Mouse (Mus musculus) testis, adult 2 months (tissue): Measurements from ENCODE around the gene Syngr2. TPM values are rescaled to one million over a fixed set of nuclear protein-coding genes. Genes with fewer than 3 reads are reported as not detected.

Experiments used
- H3K27ac ChIP-seq: fragments of 200-500 bp; 2 replicates; pipeline ENCODE4 v1.5.1; 2012; ENCODE audit warnings: low read depth, low read length; ENCODE audit not compliant: control insufficient read depth, insufficient read depth
- H3K27me3 ChIP-seq: fragments of 200-500 bp; 2 replicates; pipeline ENCODE4 v1.6.1; 2012; ENCODE audit warnings: mild to moderate bottlenecking, low read length, moderate library complexity; ENCODE audit not compliant: control insufficient read depth, insufficient read depth
- H3K36me3 ChIP-seq: fragments of 200-500 bp; 2 replicates; pipeline ENCODE4 v1.6.1; 2012; ENCODE audit warnings: mild to moderate bottlenecking, low read length; ENCODE audit not compliant: control insufficient read depth, insufficient read depth
- H3K4me1 ChIP-seq: fragments of 200-500 bp; 2 replicates; pipeline ENCODE4 v1.6.1; 2012; ENCODE audit warnings: low read length; ENCODE audit not compliant: control insufficient read depth, insufficient read depth
- H3K4me3 ChIP-seq: fragments of 200-500 bp; 2 replicates; pipeline ENCODE4 v1.5.1; 2012; ENCODE audit warnings: low read depth, mild to moderate bottlenecking, low read length, moderate library complexity, mixed read lengths; ENCODE audit not compliant: control insufficient read depth
- CTCF ChIP-seq: fragments of 200-500 bp; IDR thresholded peaks from 2 replicates; pipeline ENCODE4 v1.5.1; 2012; ENCODE audit warnings: low read depth, mild to moderate bottlenecking, inconsistent platforms, low read length, moderate library complexity; ENCODE audit not compliant: control insufficient read depth, insufficient read depth, insufficient replicate concordance
- POLR2A ChIP-seq: fragments of 200-500 bp; IDR thresholded peaks from 2 replicates; pipeline ENCODE4 v1.6.1; 2012; ENCODE audit warnings: low read depth, mild to moderate bottlenecking, inconsistent platforms, low read length, moderate library complexity; ENCODE audit not compliant: control insufficient read depth
- polyA plus RNA-seq: library from polyadenylated mRNA; depleted of rRNA; stranded (reverse); fragments of >200 nt; gene quantifications from 2 replicates; pipeline ENCODE4 v1.2.3, GENCODE M21; 2012

Gene Syngr2
- polyA plus RNA-seq, 1 experiment, result 32.5 TPM

- H3K27ac ChIP-seq, result no peak overlapping the region
- no peak overlapping the region for H3K4me3 ChIP-seq
- H3K27me3 ChIP-seq, result no peaks in the 10 kb centered on the region
- no peaks in the 10 kb centered on the region for H3K36me3 ChIP-seq
- no peak for TF ChIP-seq POLR2A
- TF ChIP-seq CTCF, result peak; percentile 86
- H3K4me1 ChIP-seq, result peaks cover 23% of the 10 kb centered on the region
Observed at GRCm38 (mm10) chr11:117824060-117824969, 14.8 kb downstream of the Syngr2 start.

GRCm38 (mm10) chr11:117825333-117826101, 16.0 kb downstream of the Syngr2 start, which contains the start of the genes Afmid and Tk1:
Gene Afmid (plus strand): TSS chr11:117825924.
Gene Tk1 (minus strand): TSS chr11:117826092.
- no peaks in the 10 kb centered on the region for H3K36me3 ChIP-seq
- no peaks in the 10 kb centered on the region for H3K27me3 ChIP-seq
- peak within 1 kb of the TSS; percentile 41 for H3K4me3 ChIP-seq
- peaks cover 23% of the 10 kb centered on the region for H3K4me1 ChIP-seq
- peak within 1 kb of the TSS; percentile 73 for H3K27ac ChIP-seq
- TF ChIP-seq POLR2A (no peak; the same call in 1 of the 2 replicates), CTCF (no peak)

- Histone ChIP-seq H3K4me3 (peak overlapping the region; percentile 41), H3K27ac (peak overlapping the region; percentile 73), H3K36me3 (no peaks in the 10 kb centered on the region), H3K4me1 (peaks cover 23% of the 10 kb centered on the region), H3K27me3 (no peaks in the 10 kb centered on the region)
- TF ChIP-seq POLR2A (no peak), CTCF (no peak)
Observed at GRCm38 (mm10) chr11:117826164-117826563, 16.7 kb downstream of the Syngr2 start.

- H3K4me1 ChIP-seq, result peaks cover 28% of the 10 kb centered on the region
- no peak overlapping the region for H3K27ac ChIP-seq
- TF ChIP-seq CTCF (no peak), POLR2A (no peak)
- H3K36me3 ChIP-seq, result no peaks in the 10 kb centered on the region
- no peak overlapping the region for H3K4me3 ChIP-seq
- no peaks in the 10 kb centered on the region for H3K27me3 ChIP-seq
Observed at GRCm38 (mm10) chr11:117826916-117827315, 17.4 kb downstream of the Syngr2 start.

- peak overlapping the region; percentile 84; the same call in 1 of the 2 replicates for H3K27ac ChIP-seq
- no peaks in the 10 kb centered on the region for H3K27me3 ChIP-seq
- peaks cover 32% of the 10 kb centered on the region for H3K4me1 ChIP-seq
Observed at GRCm38 (mm10) chr11:117827386-117827785, 17.9 kb downstream of the Syngr2 start.

GRCm38 (mm10) chr11:117828149-117828887, 18.9 kb downstream of the Syngr2 start:
- Histone ChIP-seq H3K4me3 (no peak overlapping the region), H3K27me3 (no peaks in the 10 kb centered on the region), H3K4me1 (peaks cover 35% of the 10 kb centered on the region), H3K27ac (peak overlapping the region; percentile 84), H3K36me3 (no peaks in the 10 kb centered on the region)
- TF ChIP-seq CTCF (no peak), POLR2A (no peak)

More at GRCm38 (mm10) chr11:117827386-117827785, 17.9 kb downstream of the Syngr2 start:
- TF ChIP-seq CTCF, result no peak
- TF ChIP-seq POLR2A, result no peak
- Histone ChIP-seq H3K36me3 (no peaks in the 10 kb centered on the region), H3K4me3 (no peak overlapping the region)
